Mouse (Mus musculus) gastrocnemius, postnatal 4 days (tissue): ENCODE measurements at regions not wholly inside any gene's neighbourhood (a gene's known extent, or its start where the extent isn't known, plus 50 kb on each side); places are given as distances from the start of the nearest gene placed in this dataset.

Experiments used
- DNase-seq, 2 experiments: peaks; one replicate each; pipeline ENCODE4 v3.0.0; 2021 to 2022; ENCODE audit warnings: low spot score in 2 of 2, mixed read lengths in 2 of 2

GRCm38 (mm10) chr14:47990716-47991115 is 129.9 kb upstream of the Peli2 start:
- DNase-seq = no peak

DNA sequence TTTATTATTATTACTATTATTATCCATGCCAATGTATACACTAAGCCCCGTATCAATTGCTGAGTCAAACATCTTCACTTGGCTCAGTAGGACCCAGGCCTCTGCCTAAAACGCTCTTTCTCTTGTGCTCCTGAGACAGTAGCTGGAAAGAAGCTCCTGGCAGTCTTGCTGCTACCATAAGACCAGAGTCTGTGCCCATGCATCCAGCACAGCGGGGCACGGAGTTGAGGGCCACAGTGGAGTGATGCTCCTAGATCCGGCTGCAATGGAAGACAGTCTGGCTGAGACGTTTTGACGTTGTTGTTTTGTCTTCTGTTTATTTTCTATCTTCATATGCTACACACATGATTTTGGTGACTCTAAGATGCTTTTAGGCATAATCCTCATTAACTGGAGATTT is 129.1 kb upstream of the Peli2 start:
- DNase-seq = no peak

DNA sequence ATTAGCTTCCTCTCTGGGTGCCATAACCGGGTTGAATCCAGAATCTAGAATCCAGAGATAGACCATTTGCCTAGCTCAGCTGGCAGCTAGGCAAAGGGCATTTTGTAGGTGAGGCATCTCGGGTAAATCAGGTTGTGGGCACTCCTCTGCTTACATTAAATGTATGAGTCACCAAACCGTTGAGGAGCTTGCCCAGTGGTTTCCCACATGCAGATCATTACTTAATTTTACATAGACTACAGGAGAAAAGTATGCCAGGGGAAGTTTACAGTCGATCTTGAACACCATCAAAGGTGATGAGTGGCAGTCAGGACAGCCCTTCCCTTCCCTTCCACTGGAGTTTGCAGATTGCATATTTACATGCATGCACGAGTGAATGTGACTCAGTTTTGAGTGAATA is 128.5 kb upstream of the Peli2 start:
- DNase-seq = no peak

- DNase-seq = no peak
Measured at GRCm38 (mm10) chr14:47992851-47993250, 127.8 kb upstream of the Peli2 start.

DNA sequence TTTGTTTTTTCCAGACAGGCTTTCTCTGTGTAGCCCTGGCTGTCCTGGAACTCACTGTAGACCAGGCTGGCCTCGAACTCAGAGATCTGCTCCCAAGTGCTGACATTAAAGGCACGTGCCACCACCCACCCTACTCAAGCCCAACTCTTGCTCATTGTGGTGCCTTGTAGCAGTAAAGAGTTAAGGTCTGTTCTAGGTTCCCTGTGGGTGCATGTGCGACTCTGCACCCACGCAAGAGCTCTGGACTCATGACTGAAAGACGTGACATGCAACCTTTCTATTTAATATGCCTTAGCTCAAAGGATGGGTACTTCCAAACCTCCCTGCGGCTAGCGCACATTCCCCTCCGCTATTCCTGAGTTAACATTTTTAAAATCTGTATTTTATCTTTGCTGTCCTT is 121.7 kb upstream of the Peli2 start:
- no peak for DNase-seq

GRCm38 (mm10) chr14:48005092-48005928 is 115.3 kb upstream of the Peli2 start:
- DNase-seq = no peak

- no peak for DNase-seq
Measured at GRCm38 (mm10) chr14:48005929-48006309, 114.7 kb upstream of the Peli2 start.

DNA sequence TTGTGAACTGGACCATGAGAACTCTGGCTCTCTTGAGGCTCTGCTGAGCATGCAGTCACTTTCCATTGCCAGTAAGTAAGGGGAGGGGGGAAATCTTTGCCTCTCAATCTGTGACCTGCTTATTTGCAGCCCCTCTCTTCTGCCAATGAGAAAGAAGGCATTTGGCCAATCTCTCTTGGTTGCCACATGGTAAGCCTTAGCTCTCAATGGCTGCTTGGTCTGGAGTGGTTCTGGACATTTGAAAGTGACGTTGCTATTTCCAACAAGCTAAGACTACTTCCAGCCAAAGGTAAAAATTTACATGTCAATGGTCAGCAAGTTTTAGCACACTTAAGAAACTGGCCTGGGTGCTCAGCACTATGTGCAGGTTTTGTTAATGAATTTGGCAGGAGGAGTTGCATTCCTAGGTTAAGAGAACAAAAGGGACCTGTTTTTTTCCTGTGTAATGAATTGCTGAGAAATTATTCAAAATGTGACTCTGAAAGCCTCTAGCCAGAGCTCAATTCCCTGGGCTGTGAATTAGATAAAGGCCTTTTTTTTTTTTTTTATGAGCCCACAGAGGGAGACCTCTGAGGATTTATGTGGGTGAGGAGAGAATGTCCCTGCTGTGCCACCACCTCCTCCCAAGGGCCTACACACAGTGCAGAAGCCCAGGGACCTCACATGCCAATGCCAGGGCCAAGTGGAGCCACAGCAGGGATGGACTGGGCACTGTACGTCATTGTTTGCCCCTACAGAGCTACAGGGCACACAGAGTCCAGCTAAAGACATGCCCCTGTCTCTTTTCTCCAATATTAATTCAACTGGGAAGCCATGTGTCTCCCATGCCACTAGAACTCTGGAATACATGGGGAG is 108.0 kb upstream of the Peli2 start:
- DNase-seq = no peak

- DNase-seq = no peak
Measured at GRCm38 (mm10) chr14:48013431-48013830, 107.2 kb upstream of the Peli2 start.

DNA sequence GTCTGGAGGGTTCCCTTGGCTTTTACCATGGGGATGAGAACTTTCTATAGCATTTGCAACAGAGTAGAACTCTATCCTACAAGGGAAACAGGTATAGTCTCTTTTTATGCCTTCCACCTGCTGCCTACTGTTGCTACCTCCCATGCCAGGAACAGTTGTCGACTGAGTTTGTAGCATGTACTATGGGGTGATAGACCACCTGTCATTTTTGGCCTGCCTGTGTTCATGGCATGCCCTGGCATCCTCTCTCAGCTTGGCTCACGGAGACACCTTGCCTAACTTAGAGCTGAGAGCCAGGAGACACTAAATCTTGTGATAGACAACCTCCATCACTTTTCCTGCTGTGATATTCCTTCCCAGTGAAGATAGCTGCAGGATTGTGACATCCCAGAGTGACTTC is 105.8 kb upstream of the Peli2 start:
- DNase-seq = no peak

- no peak for DNase-seq
Measured at GRCm38 (mm10) chr14:48017971-48018370, 102.7 kb upstream of the Peli2 start.

- DNase-seq = no peak
Measured at GRCm38 (mm10) chr14:48019331-48019730, 101.3 kb upstream of the Peli2 start.

DNA sequence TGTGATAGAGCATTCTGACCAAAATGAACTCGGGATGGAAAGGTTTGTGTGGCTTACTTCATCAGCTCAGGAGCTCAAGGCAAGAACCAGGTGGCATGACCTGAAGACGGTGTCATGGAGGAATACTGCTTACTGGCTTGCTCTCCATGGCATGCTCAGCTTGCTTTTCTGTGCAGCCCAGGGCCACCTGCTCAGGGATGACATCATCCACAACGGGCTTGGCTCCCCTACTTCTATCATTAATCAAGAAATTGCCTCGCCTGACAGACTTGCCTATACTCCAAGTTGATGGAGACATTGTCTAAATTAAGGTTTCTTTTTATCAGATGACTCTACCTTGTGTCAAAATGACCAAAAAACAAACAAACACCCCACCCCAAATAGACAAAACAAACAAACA is 98.4 kb upstream of the Peli2 start:
- DNase-seq = no peak

- no peak for DNase-seq
Measured at GRCm38 (mm10) chr14:48024051-48024693, 96.5 kb upstream of the Peli2 start.

GRCm38 (mm10) chr14:48039286-48039790 is 81.3 kb upstream of the Peli2 start:
- no peak for DNase-seq

GRCm38 (mm10) chr14:48046094-48046493 is 74.5 kb upstream of the Peli2 start:
- no peak for DNase-seq

DNA sequence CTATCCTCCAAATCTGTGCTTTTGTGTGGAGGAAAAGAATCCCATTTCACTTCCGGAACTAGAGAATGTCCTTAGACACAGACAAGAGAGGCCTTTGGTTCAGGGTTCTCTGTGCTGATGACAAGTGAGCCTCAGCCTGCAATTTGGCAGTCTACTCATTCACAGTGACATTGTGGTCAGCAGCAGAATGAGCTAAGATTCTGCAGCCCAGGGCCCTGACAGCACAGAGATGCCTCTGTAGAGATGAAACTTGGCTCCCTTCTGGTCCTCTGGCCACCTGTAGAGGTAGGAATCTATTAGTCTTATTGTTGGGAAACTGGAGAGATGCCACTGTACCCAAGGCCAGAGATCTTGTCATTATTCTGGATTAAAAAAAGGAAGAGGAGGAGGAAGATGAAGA is 73.8 kb upstream of the Peli2 start:
- DNase-seq = no peak

GRCm38 (mm10) chr14:48049698-48050459 is 70.7 kb upstream of the Peli2 start:
- DNase-seq = peak in 1 of 2 experiments; percentile 15

DNA sequence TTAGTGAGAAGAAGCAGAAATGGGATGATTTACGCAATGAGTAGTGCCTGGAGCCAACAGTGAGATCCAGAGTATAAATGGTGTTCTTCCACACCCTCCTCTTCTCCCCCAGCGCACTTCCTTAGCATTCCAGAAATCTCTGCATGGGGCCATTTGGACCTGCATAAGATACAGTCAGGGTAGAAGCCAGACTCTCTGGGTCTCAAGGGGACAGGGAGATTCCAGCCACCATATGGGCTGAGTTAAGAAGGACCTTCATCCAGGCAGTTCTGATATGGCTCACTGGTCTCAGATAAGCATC is 70.2 kb upstream of the Peli2 start:
- DNase-seq = no peak

GRCm38 (mm10) chr14:48051971-48052370 is 68.7 kb upstream of the Peli2 start:
- DNase-seq = no peak

GRCm38 (mm10) chr14:48052405-48052804 is 68.2 kb upstream of the Peli2 start:
- no peak for DNase-seq
